Mouse (Mus musculus) monocyte, adult 2 months (primary cell): ENCODE measurements at regions not wholly inside any gene's neighbourhood (a gene's known extent, or its start where the extent isn't known, plus 50 kb on each side); places are given as distances from the start of the nearest gene placed in this dataset.
A peak's percentile ranks its signal among the peaks of the same experiment; 100 is the strongest.

ENCODE experiments used
- DNase-seq, 2 experiments: peaks; one replicate each; pipeline ENCODE4 v3.0.0; 2022; ENCODE audit warnings: low spot score in 2 of 2, low read depth in 1 of 2

- no peak for DNase-seq
These were observed 109.6 kb upstream of the Arrdc4 start for GRCm38 (mm10) chr7:68858471-68859210.

GRCm38 (mm10) chr7:68851981-68852575 is 103.0 kb upstream of the Arrdc4 start:
- no peak for DNase-seq

DNA sequence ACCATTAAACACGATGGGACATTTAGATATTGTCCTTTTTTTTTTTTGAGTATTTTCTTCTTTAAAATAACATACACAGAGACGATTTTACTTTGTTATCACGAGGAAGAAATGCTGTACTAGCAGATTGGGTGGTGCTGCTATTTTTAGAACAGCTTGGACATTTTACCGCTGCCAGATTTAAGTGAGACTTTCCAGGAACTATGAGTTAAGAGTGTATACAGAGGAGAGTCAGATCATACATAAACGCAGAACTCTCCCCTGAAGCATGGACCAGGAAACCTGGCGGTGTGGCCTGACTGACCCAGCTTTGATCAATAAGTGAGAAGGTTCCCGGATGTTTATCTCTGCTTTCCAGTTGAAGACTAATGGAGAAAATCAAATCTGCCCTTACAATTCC is 95.6 kb upstream of the Arrdc4 start:
- DNase-seq: no peak

DNA sequence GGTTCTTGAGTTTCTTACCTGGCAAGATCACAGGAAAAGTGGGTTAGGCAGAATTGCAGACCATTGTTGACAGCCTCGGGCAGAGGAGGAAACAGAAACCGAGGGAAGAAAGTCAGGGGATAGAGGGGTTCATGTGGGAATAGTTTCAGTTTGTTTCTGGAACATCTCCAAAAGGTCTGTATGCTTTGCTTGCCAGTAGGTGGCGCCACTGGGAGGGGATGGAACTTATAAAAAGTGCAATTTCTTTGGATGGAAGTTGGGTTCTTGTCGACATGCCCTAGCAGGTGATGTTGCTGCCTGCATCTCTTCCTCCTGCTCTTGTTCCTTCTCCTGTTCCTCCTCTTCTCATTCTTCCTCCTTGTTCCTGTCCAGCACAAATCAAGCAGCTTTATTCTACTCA is 94.3 kb upstream of the Arrdc4 start:
- no peak for DNase-seq

- DNase-seq: no peak
These were observed 85.1 kb upstream of the Arrdc4 start for GRCm38 (mm10) chr7:68833977-68834791.

- DNase-seq: no peak
These were observed 84.5 kb upstream of the Arrdc4 start for GRCm38 (mm10) chr7:68833517-68833916.

DNA sequence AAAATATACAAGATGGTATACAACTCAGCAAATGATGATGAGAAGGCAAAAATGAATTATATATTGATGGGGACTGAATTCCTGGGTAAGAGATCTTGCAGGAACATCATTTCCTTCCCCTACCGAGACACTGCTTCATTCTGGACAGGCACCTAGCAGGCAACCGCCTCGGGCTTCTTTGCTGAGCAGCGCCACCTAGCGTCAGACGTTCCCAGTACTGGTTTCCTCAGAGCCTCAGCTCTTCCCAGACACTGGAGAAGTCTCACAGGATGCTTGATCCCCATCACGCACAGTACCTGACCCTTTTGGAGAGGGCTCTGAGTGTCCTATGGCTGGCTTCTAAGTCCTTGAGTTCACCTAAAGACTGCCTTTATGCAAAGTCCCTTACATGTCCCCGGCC is 80.8 kb upstream of the Arrdc4 start:
- DNase-seq: peak in 1 of 2 experiments; percentile 35

- no peak for DNase-seq
These were observed 75.4 kb upstream of the Arrdc4 start for GRCm38 (mm10) chr7:68824399-68824798.

DNA sequence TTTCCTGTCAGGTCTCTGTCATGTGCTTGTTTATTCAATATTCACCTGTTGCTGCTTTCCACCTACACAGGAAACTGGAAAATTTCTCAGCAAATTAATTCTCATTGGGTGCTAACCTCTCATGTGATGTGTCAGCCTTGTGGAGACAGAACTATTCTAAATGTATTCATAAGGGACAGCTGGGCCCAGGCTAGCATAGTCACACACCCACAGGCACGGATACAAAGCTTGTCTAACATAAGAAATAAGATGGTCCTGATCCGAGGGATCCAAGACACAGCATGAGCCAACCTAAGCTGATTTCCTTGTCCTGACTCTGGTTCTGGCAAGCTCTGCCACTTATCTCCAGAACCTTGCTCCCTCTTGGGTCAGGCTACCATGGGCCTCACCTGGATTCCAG is 74.6 kb upstream of the Arrdc4 start:
- DNase-seq: no peak

- DNase-seq: peak in 1 of 2 experiments; percentile 12
These were observed 74.1 kb upstream of the Arrdc4 start for GRCm38 (mm10) chr7:68823189-68823588.

GRCm38 (mm10) chr7:68814823-68815666 is 66.0 kb upstream of the Arrdc4 start:
- DNase-seq: no peak

- no peak for DNase-seq
These were observed 60.7 kb upstream of the Arrdc4 start for GRCm38 (mm10) chr7:68809782-68810181.
